Mouse (Mus musculus) E14TG2a.4 (cell line): ENCODE measurements around the gene Rab31.

Experiments
- H3K27me3 ChIP-seq: 2 replicates; pipeline ENCODE4 v1.6.1; 2014; ENCODE audit warnings: low read length, control low read depth; ENCODE audit not compliant: insufficient read depth
- H3K36me3 ChIP-seq: 2 replicates; pipeline ENCODE4 v1.6.1; 2014; ENCODE audit warnings: low read length, control low read depth; ENCODE audit not compliant: insufficient read depth
- H3K4me1 ChIP-seq: replicated peaks from 2 replicates; pipeline ENCODE4 v1.6.1; 2014; ENCODE audit warnings: low read depth, low read length, control low read depth
- H3K4me3 ChIP-seq: replicated peaks from 2 replicates; pipeline ENCODE4 v1.5.1; 2014; ENCODE audit warnings: mild to moderate bottlenecking, low read length
- H3K9me3 ChIP-seq: 2 replicates; pipeline ENCODE4 v1.6.1; 2014; ENCODE audit warnings: low read length, control low read depth
- CTCF ChIP-seq: conservative IDR thresholded peaks from 2 replicates; pipeline ENCODE4 v1.5.1; 2014; ENCODE audit warnings: low read length
- NANOG ChIP-seq: IDR thresholded peaks from 2 replicates; pipeline ENCODE4 v1.6.1; 2014; ENCODE audit warnings: borderline replicate concordance, low read length, mixed read lengths
- POU5F1 ChIP-seq: IDR thresholded peaks from 2 replicates; pipeline ENCODE4 v1.6.1; 2014; ENCODE audit warnings: low read length, borderline replicate concordance

Gene Rab31

GRCm38 (mm10) chr17:65737175-65737574 is 35.4 kb downstream of the Rab31 start:
- no peak for TF ChIP-seq CTCF
- no peaks in the 10 kb centered on the region for H3K27me3 ChIP-seq

GRCm38 (mm10) chr17:65735088-65735487 is 37.5 kb downstream of the Rab31 start:
- Histone ChIP-seq H3K36me3 (no peaks in the 10 kb centered on the region), H3K4me3 (no peak overlapping the region), H3K4me1 (peaks cover 71% of the 10 kb centered on the region), H3K27me3 (no peaks in the 10 kb centered on the region), H3K9me3 (peaks cover 8% of the 10 kb centered on the region; the same call in 1 of the 2 replicates)
- TF ChIP-seq CTCF (no peak), NANOG (no peak), POU5F1 (no peak)

More at GRCm38 (mm10) chr17:65737175-65737574, 35.4 kb downstream of the Rab31 start:
- Histone ChIP-seq H3K4me3 (no peak overlapping the region), H3K36me3 (no peaks in the 10 kb centered on the region), H3K4me1 (peaks cover 60% of the 10 kb centered on the region), H3K9me3 (peaks cover 15% of the 10 kb centered on the region; the same call in 1 of the 2 replicates)

GRCm38 (mm10) chr17:65732666-65733065 is 39.9 kb downstream of the Rab31 start:
- Histone ChIP-seq H3K36me3 (no peaks in the 10 kb centered on the region), H3K27me3 (no peaks in the 10 kb centered on the region), H3K9me3 (no peaks in the 10 kb centered on the region), H3K4me1 (peaks cover 82% of the 10 kb centered on the region), H3K4me3 (no peak overlapping the region)
- TF ChIP-seq NANOG (no peak), CTCF (no peak), POU5F1 (no peak)

GRCm38 (mm10) chr17:65731710-65732109 is 40.8 kb downstream of the Rab31 start:
- no peaks in the 10 kb centered on the region for H3K27me3 ChIP-seq
- H3K4me1 ChIP-seq = peaks cover 82% of the 10 kb centered on the region
- no peaks in the 10 kb centered on the region for H3K36me3 ChIP-seq
- peak overlapping the region; percentile 62 for H3K4me3 ChIP-seq
- no peaks in the 10 kb centered on the region for H3K9me3 ChIP-seq
- TF ChIP-seq POU5F1 (no peak), CTCF (no peak), NANOG (no peak)

GRCm38 (mm10) chr17:65729945-65730741 is 42.4 kb downstream of the Rab31 start:
- Histone ChIP-seq H3K27me3 (no peaks in the 10 kb centered on the region), H3K4me3 (no peak overlapping the region), H3K36me3 (no peaks in the 10 kb centered on the region), H3K4me1 (peaks cover 88% of the 10 kb centered on the region), H3K9me3 (no peaks in the 10 kb centered on the region)
- TF ChIP-seq NANOG (no peak), CTCF (no peak), POU5F1 (no peak)

GRCm38 (mm10) chr17:65726755-65727154 is 45.8 kb downstream of the Rab31 start:
- Histone ChIP-seq H3K27me3 (no peaks in the 10 kb centered on the region), H3K36me3 (no peaks in the 10 kb centered on the region), H3K4me3 (peak overlapping the region; percentile 63), H3K9me3 (no peaks in the 10 kb centered on the region), H3K4me1 (peaks cover 92% of the 10 kb centered on the region)
- TF ChIP-seq CTCF = no peak
- no peak; the same call in 1 of the 2 replicates for TF ChIP-seq NANOG
- TF ChIP-seq POU5F1 = no peak

- Histone ChIP-seq H3K9me3 (no peaks in the 10 kb centered on the region), H3K4me3 (peak overlapping the region; percentile 63), H3K27me3 (no peaks in the 10 kb centered on the region), H3K4me1 (peaks cover 89% of the 10 kb centered on the region), H3K36me3 (no peaks in the 10 kb centered on the region)
- TF ChIP-seq NANOG = no peak
- peak; percentile 59 for TF ChIP-seq CTCF
Observed at GRCm38 (mm10) chr17:65726274-65726673, 46.3 kb downstream of the Rab31 start.

- no peaks in the 10 kb centered on the region for H3K9me3 ChIP-seq
- H3K27me3 ChIP-seq = no peaks in the 10 kb centered on the region
- no peak for TF ChIP-seq CTCF
- no peak for TF ChIP-seq NANOG
- TF ChIP-seq POU5F1 = no peak
- 0 out of 2 replicates have a peak overlapping the region, but pooled peaks have one; percentile 11 for H3K4me3 ChIP-seq
- H3K4me1 ChIP-seq = peaks cover 85% of the 10 kb centered on the region
- H3K36me3 ChIP-seq = no peaks in the 10 kb centered on the region
Observed at GRCm38 (mm10) chr17:65725814-65726213, 46.7 kb downstream of the Rab31 start.

DNA sequence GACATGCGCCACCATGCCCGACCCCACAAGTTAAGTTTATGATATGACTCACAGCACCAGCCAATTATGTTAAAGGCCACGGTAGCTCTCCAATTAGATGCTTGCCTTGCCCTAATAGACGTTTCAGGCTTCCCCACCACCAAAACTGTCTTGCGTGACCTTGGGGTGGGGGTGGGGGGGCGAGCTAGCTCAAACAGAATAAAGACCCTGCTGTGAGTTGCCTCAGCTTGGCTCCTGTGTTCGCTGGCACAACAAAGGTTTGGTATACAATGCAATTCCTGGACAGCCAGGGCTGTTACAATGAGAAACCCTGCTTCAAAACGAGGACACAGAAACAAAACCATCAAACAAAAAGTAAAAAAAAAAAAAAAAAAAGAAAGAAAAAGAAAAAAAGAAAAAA is 47.2 kb downstream of the Rab31 start:
- peaks cover 83% of the 10 kb centered on the region for H3K4me1 ChIP-seq
- no peaks in the 10 kb centered on the region for H3K36me3 ChIP-seq
- no peaks in the 10 kb centered on the region for H3K27me3 ChIP-seq
- 0 out of 2 replicates have a peak overlapping the region, but pooled peaks have one; percentile 7 for H3K4me3 ChIP-seq
- H3K9me3 ChIP-seq = no peaks in the 10 kb centered on the region
- TF ChIP-seq NANOG (no peak; the same call in 1 of the 2 replicates), CTCF (no peak), POU5F1 (no peak)
